Mouse (Mus musculus) cerebellum, adult 2 months (tissue): ENCODE data around the gene Ntm. TPM values are rescaled to one million over a fixed set of nuclear protein-coding genes. Genes with fewer than 3 reads are reported as not detected.

Source experiments
- DNase-seq, 2 experiments: peaks; one replicate each; pipeline ENCODE4 v3.0.0; 2021
- H3K27ac ChIP-seq: fragments of 200-500 bp; 2 replicates; pipeline ENCODE4 v1.5.1; 2012; ENCODE audit warnings: low read length, control low read depth, inconsistent platforms; ENCODE audit not compliant: insufficient read depth
- H3K27me3 ChIP-seq: fragments of 200-500 bp; 2 replicates; pipeline ENCODE4 v1.6.1; 2012; ENCODE audit warnings: inconsistent platforms, mild to moderate bottlenecking, low read length, moderate library complexity; ENCODE audit not compliant: control insufficient read depth, insufficient read depth
- H3K4me1 ChIP-seq: fragments of 200-500 bp; 2 replicates; pipeline ENCODE4 v1.6.1; 2011; ENCODE audit warnings: low read length; ENCODE audit not compliant: control insufficient read depth, insufficient read depth
- H3K4me3 ChIP-seq: fragments of 200-500 bp; replicated peaks from 2 replicates; pipeline ENCODE3; 2011; ENCODE audit warnings: mild to moderate bottlenecking, low read depth, low read length, control low read depth; ENCODE audit not compliant: insufficient read depth
- CTCF ChIP-seq: fragments of 200-500 bp; IDR thresholded peaks from 2 replicates; pipeline ENCODE4 v1.5.1; 2011; ENCODE audit warnings: low read depth, mild to moderate bottlenecking, control low read depth, low read length, moderate library complexity, borderline replicate concordance; ENCODE audit not compliant: insufficient read depth
- POLR2A ChIP-seq: fragments of 200-500 bp; IDR thresholded peaks from 2 replicates; pipeline ENCODE4 v1.6.1; 2011; ENCODE audit warnings: low read length, control low read depth, borderline replicate concordance; ENCODE audit not compliant: insufficient read depth
- WGBS: fragments of 180-500 bp; shearing (Covaris S2); methylation state at CpG from one replicate; pipeline ENCODE4 v1.1.7; 2018; 5-methylcytosine and 5-hydroxymethylcytosine counted together
- polyA plus RNA-seq: library from polyadenylated mRNA; depleted of rRNA; stranded (reverse); fragments of >200 nt; gene quantifications from 2 replicates; pipeline ENCODE4 v1.2.3, GENCODE M21; 2012

The Ntm gene
- polyA plus RNA-seq, 1 experiment, result 193 TPM

DNA sequence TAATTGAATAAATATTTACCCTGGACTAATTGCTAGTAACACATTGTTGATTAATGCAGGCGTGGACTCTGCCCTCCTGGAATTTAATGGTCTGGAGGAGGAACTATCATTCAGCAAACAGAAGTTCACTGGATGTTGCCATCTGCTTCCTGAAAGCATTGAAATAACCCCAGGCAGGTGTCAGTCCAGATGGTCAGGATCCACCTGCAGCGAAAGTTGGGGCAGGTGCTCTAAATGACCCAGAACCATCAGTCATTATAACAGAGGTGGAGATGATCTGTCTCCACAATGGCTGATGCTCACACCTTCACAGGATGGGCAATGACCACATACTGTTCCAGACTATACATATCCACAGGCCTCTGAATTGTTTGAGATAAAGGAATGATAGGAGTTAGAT lies 426.5 kb downstream of the Ntm start:
- H3K4me1 ChIP-seq, result peaks cover 31% of the 10 kb centered on the region
- TF ChIP-seq POLR2A, result no peak
- no peak for TF ChIP-seq CTCF
- H3K27me3 ChIP-seq, result no peaks in the 10 kb centered on the region
- no peak overlapping the region for H3K27ac ChIP-seq
- DNase-seq, result peak; percentile 40 to 52
- no peak overlapping the region for H3K4me3 ChIP-seq
- WGBS, result 27% methylated on average over 2 of the region's 2 CpGs

GRCm38 (mm10) chr9:29534773-29535172 lies 428.2 kb downstream of the Ntm start:
- no peak for TF ChIP-seq CTCF
- TF ChIP-seq POLR2A, result no peak

DNA sequence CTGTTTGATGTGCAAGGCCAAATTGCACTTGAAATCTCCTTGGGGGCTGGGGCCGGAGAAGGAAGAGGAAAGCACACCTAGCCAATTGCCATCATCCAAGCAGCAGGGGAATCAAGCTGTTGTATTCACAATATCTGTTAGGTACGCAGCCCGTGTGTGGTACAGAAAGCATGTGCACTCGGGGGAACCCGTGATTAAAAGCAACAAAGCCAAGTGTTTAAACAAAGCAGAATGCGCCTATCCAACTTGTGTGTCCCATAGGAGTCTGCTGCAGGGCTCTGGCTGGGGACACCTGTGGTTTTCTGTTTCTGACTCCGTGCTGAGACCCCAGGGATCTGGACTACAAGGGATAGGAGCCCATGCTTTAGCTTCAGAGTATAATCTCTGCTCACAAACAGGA lies 428.6 kb downstream of the Ntm start:
- DNase-seq, result peak in 1 of 2 experiments; percentile 49
- peaks cover 36% of the 10 kb centered on the region for H3K4me1 ChIP-seq
- H3K27me3 ChIP-seq, result no peaks in the 10 kb centered on the region
- H3K27ac ChIP-seq, result peak overlapping the region; percentile 95
- 26% methylated on average over 7 of the region's 7 CpGs for WGBS
- no peak overlapping the region for H3K4me3 ChIP-seq
- TF ChIP-seq POLR2A, result no peak
- TF ChIP-seq CTCF, result no peak

More at GRCm38 (mm10) chr9:29534773-29535172, 428.2 kb downstream of the Ntm start:
- DNase-seq, result peak in 1 of 2 experiments; percentile 28
- Histone ChIP-seq H3K4me3 (no peak overlapping the region), H3K4me1 (peaks cover 36% of the 10 kb centered on the region), H3K27me3 (no peaks in the 10 kb centered on the region), H3K27ac (peak overlapping the region; percentile 56; the same call in 1 of the 2 replicates)
- 74% methylated on average over 6 of the region's 6 CpGs for WGBS

DNA sequence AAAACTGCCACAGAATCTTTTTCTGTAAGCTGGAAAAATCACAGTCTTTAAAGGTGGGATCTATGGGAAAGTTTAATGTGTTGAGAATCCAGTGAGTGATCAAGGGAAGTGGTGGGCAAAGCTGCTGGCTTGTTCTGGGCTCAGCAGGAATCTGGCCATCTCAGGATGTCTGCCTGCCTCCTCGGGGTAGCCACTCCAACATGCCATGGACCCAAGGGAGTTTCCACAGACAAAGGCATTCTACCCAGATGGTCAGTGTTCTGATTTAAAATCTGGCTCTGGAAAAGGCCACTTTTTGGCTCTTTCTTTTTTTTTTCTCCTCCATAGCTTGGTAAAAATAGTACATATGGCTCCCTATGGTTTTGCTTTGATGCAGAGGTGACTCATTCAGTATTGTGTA lies 429.4 kb downstream of the Ntm start:
- DNase-seq, result peak; percentile 66 to 84
- Histone ChIP-seq H3K4me1 (peaks cover 36% of the 10 kb centered on the region), H3K27me3 (no peaks in the 10 kb centered on the region), H3K27ac (peak overlapping the region; percentile 95; the same call in 1 of the 2 replicates), H3K4me3 (no peak overlapping the region)
- WGBS, result 0% methylated on average over 1 of the region's 1 CpGs
- no peak for TF ChIP-seq CTCF
- TF ChIP-seq POLR2A, result no peak

- no peaks in the 10 kb centered on the region for H3K27me3 ChIP-seq
- H3K4me1 ChIP-seq, result peaks cover 30% of the 10 kb centered on the region
- no peak overlapping the region for H3K4me3 ChIP-seq
- TF ChIP-seq POLR2A, result no peak
- no peak for TF ChIP-seq CTCF
- DNase-seq, result no peak
- H3K27ac ChIP-seq, result no peak overlapping the region
- 94% methylated on average over 6 of the region's 6 CpGs for WGBS
These were observed 431.6 kb downstream of the Ntm start for GRCm38 (mm10) chr9:29531147-29531917.

- WGBS, result 4% methylated on average over 1 of the region's 1 CpGs
- H3K4me1 ChIP-seq, result peaks cover 32% of the 10 kb centered on the region; the same call in 1 of the 2 replicates
- peak; percentile 56 to 87 for DNase-seq
- TF ChIP-seq CTCF (no peak), POLR2A (no peak)
- peak overlapping the region; percentile 58; the same call in 1 of the 2 replicates for H3K27ac ChIP-seq
- no peaks in the 10 kb centered on the region for H3K27me3 ChIP-seq
- H3K4me3 ChIP-seq, result no peak overlapping the region
These were observed 438.8 kb downstream of the Ntm start for GRCm38 (mm10) chr9:29524109-29524508.

GRCm38 (mm10) chr9:29523221-29523620 lies 439.7 kb downstream of the Ntm start:
- Histone ChIP-seq H3K4me3 (no peak overlapping the region), H3K4me1 (peaks cover 35% of the 10 kb centered on the region; the same call in 1 of the 2 replicates), H3K27ac (peak overlapping the region; percentile 31; the same call in 1 of the 2 replicates), H3K27me3 (no peaks in the 10 kb centered on the region)
- peak; percentile 80 to 93 for DNase-seq
- WGBS, result 35% methylated on average over 3 of the region's 3 CpGs
- TF ChIP-seq CTCF (no peak), POLR2A (no peak)

- no peak overlapping the region for H3K4me3 ChIP-seq
- H3K27me3 ChIP-seq, result no peaks in the 10 kb centered on the region
- H3K27ac ChIP-seq, result no peak overlapping the region; the same call in 1 of the 2 replicates
- 20% methylated on average over 2 of the region's 2 CpGs for WGBS
- no peak for TF ChIP-seq POLR2A
- no peak for TF ChIP-seq CTCF
- DNase-seq, result no peak
- H3K4me1 ChIP-seq, result peaks cover 38% of the 10 kb centered on the region
These were observed 443.8 kb downstream of the Ntm start for GRCm38 (mm10) chr9:29519181-29519580.
